9 mouse cellular contexts compared by ENCODE assay signal in the genomic region with DNA sequence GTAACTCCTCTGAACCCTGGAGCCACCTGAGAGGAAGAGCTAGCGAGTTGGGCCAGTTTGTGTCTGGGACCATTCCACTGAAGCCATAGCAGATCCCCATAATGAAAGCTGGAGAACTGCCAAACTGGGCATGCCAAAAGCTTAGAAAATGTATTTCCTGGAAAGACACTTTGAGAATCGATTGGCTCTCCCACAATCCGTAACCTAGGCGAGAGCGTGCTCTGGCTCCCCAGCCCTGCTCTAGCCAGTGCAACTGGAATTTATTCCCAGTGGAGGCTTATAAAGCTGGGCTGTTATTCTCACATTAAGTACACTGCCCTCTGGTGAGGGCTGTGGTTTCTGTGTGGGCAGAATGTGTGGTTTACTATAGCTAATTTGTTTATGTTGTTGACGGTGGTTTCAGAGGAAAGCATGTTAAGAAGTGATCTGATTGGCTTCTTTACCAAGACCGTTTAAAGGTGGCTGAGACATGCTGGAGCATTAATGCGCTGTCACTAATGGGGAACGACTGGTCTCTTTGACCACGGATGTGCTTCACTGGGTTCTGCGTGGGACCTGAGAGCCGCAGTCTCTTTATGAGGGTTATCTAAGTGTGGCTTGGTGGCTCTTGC.
DNase-seq lines count a peak whose midpoint lies in the region; ATAC-seq and TF ChIP-seq lines count a peak whose summit lies in the region.
"Had no signal": no experiment of that assay in that cellular context is flagged by ENCODE, and none has a peak within 500 bp of the region (broad histone marks: within the 10 kb centered on the region; RNA-seq: fewer than 3 reads in every experiment).

No protein-coding gene starts in this region.

- ATAC-seq in embryonic facial prominence, embryonic 13.5 days (ENCODE audit: insufficient number of reproducible peaks, insufficient read depth, low FRiP score, low TSS enrichment, low read depth): 0 out of 2 replicates have a peak, but pooled peaks have one; percentile 37
- no peak for ATAC-seq in Patski
- 0 out of 2 replicates have a peak, but pooled peaks have one; percentile 45 for ATAC-seq in limb, embryonic 14.5 days (ENCODE audit: low FRiP score, low read depth)

- no peak overlapping the region for H3K27ac ChIP-seq in embryonic facial prominence, embryonic 13.5 days
- no peak overlapping the region; the same call in 1 of the 2 replicates for H3K27ac ChIP-seq in embryonic facial prominence, embryonic 10.5 days (replicated peaks)
- H3K27ac ChIP-seq in limb, embryonic 14.5 days (replicated peaks; ENCODE audit: low read depth, low read length): 0 out of 2 replicates have a peak overlapping the region, but pooled peaks have one; percentile 28
- H3K27ac ChIP-seq in left cerebral cortex, adult 2 months: no peak overlapping the region
- H3K27ac ChIP-seq: liver, embryonic 15.5 days had no signal

- H3K4me3 ChIP-seq in embryonic facial prominence, embryonic 13.5 days: no peak overlapping the region
- H3K4me3 ChIP-seq in embryonic facial prominence, embryonic 10.5 days: no peak overlapping the region
- H3K4me3 ChIP-seq in limb, embryonic 14.5 days (replicated peaks; ENCODE audit: low read length): no peak overlapping the region
- no peak overlapping the region for H3K4me3 ChIP-seq in left cerebral cortex, adult 2 months
- H3K4me3 ChIP-seq: liver, embryonic 15.5 days had no signal

- no peak overlapping the region for H3K4me2 ChIP-seq in embryonic facial prominence, embryonic 13.5 days
- peak overlapping the region; percentile 17; the same call in 1 of the 2 replicates for H3K4me2 ChIP-seq in limb, embryonic 14.5 days (replicated peaks; ENCODE audit: low read depth, low read length, severe bottlenecking)
- H3K4me2 ChIP-seq: liver, embryonic 15.5 days had no signal

- no peak for DNase-seq in embryonic facial prominence, embryonic 10.5 days (ENCODE audit: low spot score)
- DNase-seq in Patski (ENCODE audit: low read depth, low spot score): no peak
- peak; percentile 32 for DNase-seq in heart, postnatal 4 days
- DNase-seq in limb, embryonic 14.5 days (ENCODE audit: low spot score): peak; percentile 41
- no peak for DNase-seq in retina, embryonic 14.5 days (ENCODE audit: low spot score)
- no peak for DNase-seq in left cerebral cortex, adult 2 months (ENCODE audit: extremely low spot score in 1 of 2, low spot score in 2 of 2)
- DNase-seq in frontal cortex, adult 2 months (ENCODE audit: extremely low spot score in 1 of 2, low spot score in 1 of 2): no peak

- no peaks in the 10 kb centered on the region for H3K27me3 ChIP-seq in embryonic facial prominence, embryonic 13.5 days
- H3K27me3 ChIP-seq in embryonic facial prominence, embryonic 10.5 days (replicated peaks; ENCODE audit: low read depth, poor library complexity, severe bottlenecking): no peaks in the 10 kb centered on the region
- H3K27me3 ChIP-seq in Patski: peaks cover 11% of the 10 kb centered on the region
- H3K27me3 ChIP-seq in limb, embryonic 14.5 days (ENCODE audit: control insufficient read depth, insufficient read depth, low read length): no peaks in the 10 kb centered on the region
- H3K27me3 ChIP-seq: liver, embryonic 15.5 days had no signal

- 62% methylated on average over 12 of the region's 12 CpGs for WGBS in embryonic facial prominence, embryonic 13.5 days
- WGBS in embryonic facial prominence, embryonic 10.5 days: 86% methylated on average over 12 of the region's 12 CpGs
- WGBS in limb, embryonic 14.5 days: 35% methylated on average over 12 of the region's 12 CpGs

- no peak for TF ChIP-seq POLR2A in limb, embryonic 14.5 days (IDR thresholded peaks at IDR 0.05; ENCODE audit: borderline replicate concordance, extremely low read depth, insufficient read depth, insufficient read length)

- peak; percentile 7 for TF ChIP-seq CTCF in Patski (IDR thresholded peaks at IDR 0.05)
- TF ChIP-seq CTCF in left cerebral cortex, adult 2 months (IDR thresholded peaks at IDR 0.05): no peak; the same call in none of the 2 replicates

- intact Hi-C loops in left cerebral cortex, adult 2 months (cut with DNase I): no loop called here

- H3K9ac ChIP-seq in embryonic facial prominence, embryonic 13.5 days: no peak overlapping the region
- H3K9ac ChIP-seq in limb, embryonic 14.5 days (ENCODE audit: low read depth, low read length, severe bottlenecking): no peak overlapping the region
- H3K9ac ChIP-seq: liver, embryonic 15.5 days had no signal

- peaks cover 22% of the 10 kb centered on the region for H3K4me1 ChIP-seq in embryonic facial prominence, embryonic 13.5 days
- peaks cover 43% of the 10 kb centered on the region for H3K4me1 ChIP-seq in embryonic facial prominence, embryonic 10.5 days
- peaks cover 43% of the 10 kb centered on the region for H3K4me1 ChIP-seq in limb, embryonic 14.5 days (ENCODE audit: control insufficient read depth, insufficient read depth, low read length)
- H3K4me1 ChIP-seq: liver, embryonic 15.5 days had no signal

- CTCF ChIA-PET in Patski (lab: Charles Lee): interaction anchor here (0.9 kb wide), 1 partner anchor 10 kb away, joined by 3 read pairs; no protein-coding TSS in a partner anchor

- in situ Hi-C loops in Patski (cut with MboI; ENCODE audit: low pct_unique_long_range_greater_than_20kb): no loop called here

- no peaks in the 10 kb centered on the region for H3K36me3 ChIP-seq in embryonic facial prominence, embryonic 13.5 days
- H3K36me3 ChIP-seq in embryonic facial prominence, embryonic 10.5 days (replicated peaks): no peaks in the 10 kb centered on the region
- no peaks in the 10 kb centered on the region for H3K36me3 ChIP-seq in limb, embryonic 14.5 days (ENCODE audit: control insufficient read depth, insufficient read depth, low read length)
- H3K36me3 ChIP-seq: liver, embryonic 15.5 days had no signal

- no peaks in the 10 kb centered on the region for H3K9me3 ChIP-seq in embryonic facial prominence, embryonic 13.5 days
- H3K9me3 ChIP-seq in embryonic facial prominence, embryonic 10.5 days: no peaks in the 10 kb centered on the region
- no peaks in the 10 kb centered on the region for H3K9me3 ChIP-seq in limb, embryonic 14.5 days (ENCODE audit: control insufficient read depth, low read length)
- H3K9me3 ChIP-seq: liver, embryonic 15.5 days had no signal

- POLR2A ChIA-PET in Patski (lab: Charles Lee): interaction anchor here (1.6 kb wide), 1 partner anchor 10 kb away, joined by 4 read pairs; no protein-coding TSS in a partner anchor

Comparison
In these comparisons a context has a peak if more than half of its experiments do, and no peak if none do; other contexts are left out.
1. DNase-seq: peak in heart, postnatal 4 days (single experiment) and limb, embryonic 14.5 days (single experiment); none in embryonic facial prominence, embryonic 10.5 days (single experiment), Patski (single experiment), retina, embryonic 14.5 days (single experiment), left cerebral cortex, adult 2 months (0 of 2) and frontal cortex, adult 2 months (0 of 2).